Mouse (Mus musculus) embryonic facial prominence, embryonic 10.5 days (tissue): Measurements from ENCODE around the gene Rnase4. TPM values are rescaled to one million over a fixed set of nuclear protein-coding genes. Genes with fewer than 3 reads are reported as not detected.

Source experiments
- polyA plus RNA-seq: library from polyadenylated mRNA; unstranded; fragments of >200 nt; fragmentation: Nextera tagmentation; extraction: Ambion mirVana; gene quantifications from 2 replicates; pipeline ENCODE4 v1.2.1, GENCODE M21; 2016

The Rnase4 gene
- polyA plus RNA-seq, 1 experiment from 2014 or later: 9.0 TPM

Other genes with a start within 250 kb of the Rnase4 start
- 4.0 and 5.5 TPM in 2 replicates for gene Tep1, start 220.5 kb upstream of the Rnase4 start, polyA plus RNA-seq
- 0.15 and 0.19 TPM in 2 replicates for gene Klhl33, start 193.6 kb upstream of the Rnase4 start, polyA plus RNA-seq
- gene Osgep, start 166.2 kb upstream of the Rnase4 start, polyA plus RNA-seq: 178 and 185 TPM in 2 replicates
- gene Apex1, start 166.1 kb upstream of the Rnase4 start, polyA plus RNA-seq: 548 and 554 TPM in 2 replicates
- gene Pip4p1, start 160.2 kb upstream of the Rnase4 start, polyA plus RNA-seq: 43.5 and 43.6 TPM in 2 replicates
- gene Pnp, start 160.0 kb upstream of the Rnase4 start, polyA plus RNA-seq: 74.5 and 78.8 TPM in 2 replicates
- gene Gm49342, start 146.6 kb upstream of the Rnase4 start, polyA plus RNA-seq: not detected in 2 replicates
- gene Pnp2, start 135.1 kb upstream of the Rnase4 start, polyA plus RNA-seq: 0.39 and 0.84 TPM in 2 replicates
- gene Rnase10, start 83.3 kb upstream of the Rnase4 start, polyA plus RNA-seq: not detected in 2 replicates
- not detected in 2 replicates for gene Rnase9, start 49.2 kb upstream of the Rnase4 start, polyA plus RNA-seq
- not detected in 2 replicates for gene Rnase11, start 40.9 kb upstream of the Rnase4 start, polyA plus RNA-seq
- gene Rnase12, start 33.4 kb upstream of the Rnase4 start, polyA plus RNA-seq: not detected in 2 replicates
- not detected in 2 replicates for gene Olfr750, start 16.6 kb upstream of the Rnase4 start, polyA plus RNA-seq
- 2.3 and 3.5 TPM in 2 replicates for gene Ang, start 73 bp downstream of the Rnase4 start, polyA plus RNA-seq
- 0.10 and 0.17 TPM in 2 replicates for gene Eddm3b, start 23.3 kb downstream of the Rnase4 start, polyA plus RNA-seq
- gene Rnase6, start 32.8 kb downstream of the Rnase4 start, polyA plus RNA-seq: not detected in 2 replicates
- gene Rnase1, start 55.7 kb downstream of the Rnase4 start, polyA plus RNA-seq: 0.15 TPM in 1 of 2 replicates, not detected in the other
- not detected in 2 replicates for gene Rnase2b, start 71.2 kb downstream of the Rnase4 start, polyA plus RNA-seq
- gene Ang2, start 108.1 kb downstream of the Rnase4 start, polyA plus RNA-seq: not detected in 2 replicates
- gene Ear14, start 112.3 kb downstream of the Rnase4 start, polyA plus RNA-seq: not detected in 2 replicates
- gene Rnase2a, start 165.0 kb downstream of the Rnase4 start, polyA plus RNA-seq: not detected in 2 replicates